Mouse (Mus musculus) midbrain, embryonic 11.5 days (tissue): ENCODE data around the gene Chst12. TPM values are rescaled to one million over a fixed set of nuclear protein-coding genes. Genes with fewer than 3 reads are reported as not detected.
"Not testable (repeated sequence)": the region's sequence is repeated elsewhere in the genome, so short reads cannot be mapped to it uniquely, and the experiment has no call there.

ENCODE experiments used
- ATAC-seq: fragments of 200-750 bp; cut with Nextera tagmentation; 2 replicates; pipeline ENCODE4 v1.8.0; 2017; ENCODE audit warnings: moderate TSS enrichment, moderate library complexity; ENCODE audit not compliant: low FRiP score
- DNase-seq: peaks from one replicate; pipeline ENCODE4 v3.0.0; 2015; ENCODE audit warnings: low spot score; ENCODE audit errors: missing footprints
- H3K27ac ChIP-seq: fragments of 300-500 bp; sonication (generic); 2 replicates; pipeline ENCODE4 v1.5.1; 2014; ENCODE audit warnings: low read depth, low read length
- H3K27me3 ChIP-seq: fragments of 300-500 bp; sonication (generic); 2 replicates; pipeline ENCODE4 v1.6.1; 2014; ENCODE audit warnings: mild to moderate bottlenecking, low read length, moderate library complexity, mixed read lengths; ENCODE audit not compliant: control insufficient read depth, insufficient read depth
- H3K36me3 ChIP-seq: fragments of 300-500 bp; sonication (generic); 2 replicates; pipeline ENCODE4 v1.6.1; 2014; ENCODE audit warnings: mild to moderate bottlenecking, low read length, moderate library complexity, mixed read lengths; ENCODE audit not compliant: control insufficient read depth, insufficient read depth
- H3K4me1 ChIP-seq: fragments of 300-500 bp; sonication (generic); 2 replicates; pipeline ENCODE4 v1.6.1; 2014; ENCODE audit warnings: low read length; ENCODE audit not compliant: control insufficient read depth, insufficient read depth
- H3K4me2 ChIP-seq: fragments of 300-500 bp; sonication (generic); 2 replicates; pipeline ENCODE4 v1.6.1; 2014; ENCODE audit warnings: mild to moderate bottlenecking, moderate library complexity
- H3K4me3 ChIP-seq: fragments of 300-500 bp; sonication (generic); 2 replicates; pipeline ENCODE4 v1.5.1; 2014; ENCODE audit warnings: low read depth, low read length
- H3K9ac ChIP-seq: fragments of 300-500 bp; sonication (generic); 2 replicates; pipeline ENCODE4 v1.6.1; 2014; ENCODE audit warnings: low read length
- H3K9me3 ChIP-seq: fragments of 300-500 bp; sonication (generic); 2 replicates; pipeline ENCODE4 v1.6.1; 2016; ENCODE audit warnings: low read length; ENCODE audit not compliant: control insufficient read depth
- WGBS: fragments of 180-500 bp; shearing (Covaris S2); extraction: QIAGEN DNeasy Blood & Tissue Kit; methylation state at CpG from one replicate; pipeline ENCODE4 v1.1.7; 2014; 5-methylcytosine and 5-hydroxymethylcytosine counted together
- polyA plus RNA-seq: library from polyadenylated mRNA; unstranded; fragments of >200 nt; fragmentation: Nextera tagmentation; extraction: Ambion mirVana; gene quantifications from 2 replicates; pipeline ENCODE4 v1.2.1, GENCODE M21; 2014

Chst12 gene
- polyA plus RNA-seq, 1 experiment from 2014 or later = 9.1 TPM

GRCm38 (mm10) chr5:140500736-140501135, 4.6 kb upstream of the Chst12 start:
- Histone ChIP-seq H3K27me3 (peaks cover 2% of the 10 kb centered on the region; the same call in 1 of the 2 replicates), H3K4me3 (no peak overlapping the region), H3K9ac (no peak overlapping the region), H3K9me3 (no peaks in the 10 kb centered on the region), H3K4me2 (no peak overlapping the region), H3K4me1 (peaks cover 3% of the 10 kb centered on the region), H3K36me3 (no peaks in the 10 kb centered on the region), H3K27ac (no peak overlapping the region)
- DNase-seq (no peak), ATAC-seq (no peak)
- 85% methylated on average over 6 of the region's 6 CpGs for WGBS

DNA sequence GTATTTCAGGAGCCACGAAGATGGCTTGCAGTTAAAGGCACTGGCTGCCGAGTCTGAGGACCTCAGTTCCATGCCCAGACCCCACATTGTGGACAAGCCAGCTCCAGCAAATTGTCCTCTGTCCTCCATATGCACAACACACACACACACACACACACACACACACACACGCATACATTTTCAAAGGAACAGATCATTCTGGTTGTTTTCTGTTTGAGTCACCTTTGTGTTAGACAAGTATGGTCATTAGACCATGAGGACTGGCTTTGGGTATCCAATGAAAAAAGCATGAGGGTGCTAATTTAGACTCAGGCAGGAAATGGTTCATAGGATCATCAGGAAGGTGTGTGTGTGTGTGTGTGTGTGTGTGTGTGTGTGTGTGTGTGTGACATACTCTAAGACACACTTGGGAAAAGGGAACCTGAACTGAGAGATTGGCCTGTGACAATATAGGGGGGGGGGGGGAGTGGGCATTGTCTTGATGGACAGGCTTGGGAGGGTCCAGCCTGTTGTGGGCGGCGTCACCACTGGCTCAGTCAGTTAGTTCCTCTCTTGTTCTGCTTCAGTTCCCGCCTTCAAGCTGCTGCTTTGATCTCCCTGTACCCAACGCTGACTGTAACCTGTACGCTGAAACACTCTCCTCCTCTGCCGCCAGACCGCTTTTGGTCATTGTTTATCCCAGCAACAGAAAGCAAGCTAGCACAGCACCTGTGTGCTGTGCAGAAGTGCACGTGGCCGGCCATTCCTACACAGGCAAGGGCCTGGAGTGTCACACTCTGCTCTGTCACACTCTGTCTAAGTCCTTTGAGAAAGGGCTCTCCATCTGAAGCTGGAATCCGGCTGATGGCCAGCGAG, 3.1 kb upstream of the Chst12 start:
- Histone ChIP-seq H3K4me1 (peaks cover 11% of the 10 kb centered on the region), H3K4me2 (peak overlapping the region; percentile 42), H3K27ac (no peak overlapping the region), H3K9ac (peak overlapping the region; percentile 54), H3K9me3 (no peaks in the 10 kb centered on the region), H3K27me3 (peaks cover 2% of the 10 kb centered on the region; the same call in 1 of the 2 replicates), H3K36me3 (no peaks in the 10 kb centered on the region), H3K4me3 (no peak overlapping the region)
- ATAC-seq = no peak
- 18% methylated on average over 14 of the region's 14 CpGs for WGBS
- no peak for DNase-seq

DNA sequence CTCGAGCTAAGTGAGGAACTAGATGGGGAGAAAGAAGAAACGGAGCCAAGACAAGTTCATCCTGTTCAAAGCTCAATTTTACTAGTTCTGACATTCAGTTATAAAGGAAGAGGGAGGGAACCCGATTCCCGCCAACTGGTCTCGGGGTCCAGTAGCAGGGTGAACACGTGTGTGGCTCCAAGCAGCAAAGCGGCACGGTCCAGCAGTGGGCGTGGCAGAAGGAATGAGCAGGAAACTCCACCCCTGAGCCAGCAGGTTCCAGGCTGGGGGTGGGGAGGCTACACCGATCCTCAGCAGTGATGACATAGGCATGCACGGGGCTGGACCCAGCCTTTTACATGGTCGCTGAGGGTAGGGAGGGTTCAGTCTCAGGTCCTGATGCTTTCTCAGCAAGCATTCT, 2.4 kb upstream of the Chst12 start:
- ATAC-seq, H3K27me3 ChIP-seq, H3K36me3 ChIP-seq, H3K9me3 ChIP-seq, H3K27ac ChIP-seq, H3K4me3 ChIP-seq: not testable (repeated sequence)
- peak; percentile 88 for DNase-seq
- Histone ChIP-seq H3K9ac (peak overlapping the region; percentile 54), H3K4me2 (peak overlapping the region; percentile 42), H3K4me1 (peaks cover 11% of the 10 kb centered on the region)
- under 1% methylated on average over 12 of the region's 12 CpGs for WGBS

DNA sequence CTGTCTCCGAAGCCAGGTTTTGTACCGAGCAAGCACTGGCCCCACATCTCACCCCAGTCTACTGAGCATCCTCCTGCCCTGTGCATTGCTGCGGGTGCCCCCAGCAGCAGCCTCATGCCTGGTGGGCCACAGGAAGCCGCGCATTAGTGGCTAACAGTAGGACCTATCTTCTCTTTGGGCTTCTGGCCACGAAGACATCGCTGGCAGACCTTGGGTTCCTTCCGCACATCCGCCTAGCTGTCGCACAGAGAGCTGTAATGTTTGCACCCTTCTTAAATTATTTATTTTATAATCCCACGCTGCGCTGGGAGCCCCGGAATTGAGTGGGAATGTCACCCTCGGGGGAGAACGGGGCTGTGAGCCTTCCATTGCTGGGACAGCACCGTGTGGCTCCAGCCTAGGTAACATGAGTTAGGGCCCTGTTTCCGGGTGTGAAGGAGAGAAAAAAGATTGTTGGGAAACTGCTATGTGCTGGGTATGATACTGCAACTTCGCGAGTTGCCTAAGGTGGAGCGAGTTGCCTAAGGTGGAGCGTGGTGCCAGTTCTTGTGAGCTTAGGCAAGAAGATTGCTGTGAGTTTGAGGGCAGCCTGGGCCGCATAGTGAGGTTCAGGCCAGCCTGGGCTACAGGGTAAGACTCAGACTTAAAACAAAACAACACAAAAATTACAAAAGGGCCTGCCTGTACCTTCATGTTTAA, 895 bp downstream of the Chst12 start:
- no peak for DNase-seq
- H3K4me1 ChIP-seq = peaks cover 14% of the 10 kb centered on the region
- 52% methylated on average over 22 of the region's 22 CpGs for WGBS
- no peaks in the 10 kb centered on the region for H3K9me3 ChIP-seq
- H3K27me3 ChIP-seq = peaks cover 2% of the 10 kb centered on the region; the same call in 1 of the 2 replicates
- H3K4me3 ChIP-seq = peak overlapping the region; percentile 56
- peak overlapping the region; percentile 74 for H3K9ac ChIP-seq
- peak overlapping the region; percentile 75 for H3K4me2 ChIP-seq
- no peak overlapping the region for H3K27ac ChIP-seq
- ATAC-seq = peak; percentile 10; the same call in 1 of the 2 replicates
- no peaks in the 10 kb centered on the region for H3K36me3 ChIP-seq

DNA sequence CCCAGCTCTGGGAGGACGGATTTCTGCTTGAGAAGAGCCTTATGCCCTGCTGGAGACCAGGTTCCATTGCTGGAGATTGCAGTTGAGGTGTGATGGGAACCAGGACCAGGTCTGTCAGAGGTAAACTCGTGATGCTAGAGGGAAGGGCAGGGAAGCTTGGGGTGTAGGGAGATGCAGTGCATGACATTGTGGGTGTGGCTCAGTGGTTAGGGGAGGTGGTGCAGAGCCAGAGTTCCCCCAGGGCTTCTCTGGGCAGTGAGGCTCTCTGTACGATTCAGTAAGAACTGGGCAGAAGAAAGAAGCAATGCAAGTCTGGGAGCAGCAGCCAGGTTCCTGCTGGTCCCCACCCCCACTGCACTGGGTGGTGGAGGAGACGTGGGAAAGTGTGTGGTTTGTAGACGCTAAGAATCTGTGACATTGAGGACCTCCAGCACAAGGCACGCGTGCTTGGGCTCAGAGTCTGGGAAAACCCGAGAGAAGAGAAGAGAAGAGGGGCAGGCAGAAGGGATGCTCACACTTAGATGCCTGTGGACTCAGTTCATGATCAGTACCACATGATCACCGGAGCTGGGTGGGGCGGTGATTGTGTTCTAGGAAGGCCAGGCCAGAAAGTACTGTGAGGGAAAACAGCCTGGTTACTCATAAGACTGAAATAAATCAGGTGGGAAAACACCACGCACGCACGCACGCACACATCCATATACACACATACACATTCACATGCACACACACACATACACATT, 2.3 kb downstream of the Chst12 start:
- H3K27ac ChIP-seq = no peak overlapping the region
- H3K4me1 ChIP-seq = peaks cover 12% of the 10 kb centered on the region
- 92% methylated on average over 14 of the region's 14 CpGs for WGBS
- no peak for DNase-seq
- no peak for ATAC-seq
- H3K9me3 ChIP-seq = no peaks in the 10 kb centered on the region
- no peak overlapping the region for H3K4me3 ChIP-seq
- H3K4me2 ChIP-seq = no peak overlapping the region
- no peaks in the 10 kb centered on the region for H3K36me3 ChIP-seq
- no peaks in the 10 kb centered on the region; the same call in 1 of the 2 replicates for H3K27me3 ChIP-seq
- H3K9ac ChIP-seq = no peak overlapping the region

DNA sequence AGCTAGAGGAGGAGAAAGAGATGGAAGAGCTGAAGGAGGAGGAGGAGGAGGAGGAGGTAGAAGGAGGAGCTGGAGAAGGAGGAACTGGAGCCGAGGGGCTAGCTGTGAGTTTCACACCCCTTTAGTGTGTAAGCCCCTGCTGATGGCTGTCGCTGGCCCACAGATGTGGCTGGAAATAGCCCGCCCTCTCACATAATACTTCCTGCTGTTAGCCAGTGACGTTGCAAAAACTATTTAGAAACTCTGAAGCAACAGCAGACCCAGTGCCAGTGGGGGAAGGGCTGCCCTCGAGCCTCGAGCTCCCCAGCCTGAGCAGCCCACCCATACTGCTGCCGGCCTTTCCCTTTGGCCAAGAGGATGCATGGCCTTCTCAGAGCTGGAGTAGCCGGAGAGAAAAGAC, 3.3 kb downstream of the Chst12 start:
- Histone ChIP-seq H3K9ac (peak overlapping the region; percentile 27; the same call in 1 of the 2 replicates), H3K27ac (no peak overlapping the region)

GRCm38 (mm10) chr5:140509204-140509603, 3.9 kb downstream of the Chst12 start:
- Histone ChIP-seq H3K9ac (no peak overlapping the region), H3K4me3 (no peak overlapping the region), H3K9me3 (no peaks in the 10 kb centered on the region), H3K27me3 (no peaks in the 10 kb centered on the region; the same call in 1 of the 2 replicates), H3K4me2 (no peak overlapping the region), H3K4me1 (peaks cover 12% of the 10 kb centered on the region), H3K36me3 (no peaks in the 10 kb centered on the region), H3K27ac (no peak overlapping the region)
- no peak for ATAC-seq
- no peak for DNase-seq
- WGBS = 62% methylated on average over 9 of the region's 9 CpGs

More for the DNA sequence above, 3.3 kb downstream of the Chst12 start:
- Histone ChIP-seq H3K9me3 (no peaks in the 10 kb centered on the region), H3K4me3 (no peak overlapping the region), H3K4me2 (no peak overlapping the region), H3K27me3 (no peaks in the 10 kb centered on the region; the same call in 1 of the 2 replicates), H3K36me3 (no peaks in the 10 kb centered on the region), H3K4me1 (peaks cover 12% of the 10 kb centered on the region)
- DNase-seq (no peak), ATAC-seq (no peak)
- WGBS = 48% methylated on average over 8 of the region's 8 CpGs

DNA sequence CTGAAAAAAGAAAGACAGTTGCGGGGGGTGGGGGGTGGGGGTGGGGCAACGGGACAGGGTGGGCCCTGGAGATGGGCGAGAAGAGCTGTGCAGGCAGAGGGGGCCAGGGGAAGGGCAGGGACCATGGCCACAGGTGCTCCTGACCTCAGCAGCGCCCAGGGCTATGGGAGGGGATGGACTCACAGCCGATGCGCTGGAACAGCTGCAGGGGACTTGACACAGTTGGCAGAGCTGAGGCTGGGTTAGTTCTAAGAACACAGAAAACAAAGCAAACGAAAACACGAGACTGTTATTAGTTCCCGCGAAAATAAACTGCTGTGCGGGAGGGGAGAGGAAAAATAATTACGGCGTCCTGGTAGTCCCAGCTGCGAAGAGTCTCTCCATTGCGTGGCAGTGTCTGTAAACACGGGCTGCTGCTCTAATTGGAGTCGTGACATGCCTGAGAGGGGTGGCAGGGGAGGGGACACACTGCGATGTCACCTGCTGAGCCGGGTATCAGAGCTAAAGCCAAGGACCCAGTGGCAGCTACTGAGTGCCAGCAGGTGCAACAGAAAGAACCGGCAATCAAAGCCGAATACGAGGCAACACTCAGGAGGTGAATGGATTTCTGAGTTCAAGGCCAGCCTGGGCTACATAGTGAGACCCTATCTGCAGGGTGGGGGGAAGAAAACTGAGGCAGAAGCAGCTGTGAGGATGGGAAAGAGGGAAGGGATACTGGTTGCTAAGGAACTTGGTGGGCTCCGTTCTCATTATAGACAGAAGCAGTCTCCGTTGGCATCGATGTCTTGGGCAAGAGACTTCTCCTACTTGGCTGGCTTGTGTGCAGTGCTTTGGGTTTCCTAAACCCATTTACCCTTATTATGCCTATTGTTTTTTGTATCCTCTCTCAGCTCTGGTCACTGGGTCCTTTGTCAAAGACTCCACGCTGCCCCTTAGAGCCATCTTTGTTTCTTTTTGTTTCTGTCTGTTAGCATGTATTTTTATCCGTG, 5.0 kb downstream of the Chst12 start:
- no peaks in the 10 kb centered on the region for H3K9me3 ChIP-seq
- no peak overlapping the region for H3K27ac ChIP-seq
- no peak overlapping the region for H3K4me2 ChIP-seq
- H3K36me3 ChIP-seq = no peaks in the 10 kb centered on the region
- ATAC-seq (no peak), DNase-seq (no peak)
- H3K9ac ChIP-seq = no peak overlapping the region
- H3K27me3 ChIP-seq = no peaks in the 10 kb centered on the region
- peaks cover 12% of the 10 kb centered on the region for H3K4me1 ChIP-seq
- no peak overlapping the region for H3K4me3 ChIP-seq
- WGBS = 67% methylated on average over 27 of the region's 27 CpGs
